In the genomic region with DNA sequence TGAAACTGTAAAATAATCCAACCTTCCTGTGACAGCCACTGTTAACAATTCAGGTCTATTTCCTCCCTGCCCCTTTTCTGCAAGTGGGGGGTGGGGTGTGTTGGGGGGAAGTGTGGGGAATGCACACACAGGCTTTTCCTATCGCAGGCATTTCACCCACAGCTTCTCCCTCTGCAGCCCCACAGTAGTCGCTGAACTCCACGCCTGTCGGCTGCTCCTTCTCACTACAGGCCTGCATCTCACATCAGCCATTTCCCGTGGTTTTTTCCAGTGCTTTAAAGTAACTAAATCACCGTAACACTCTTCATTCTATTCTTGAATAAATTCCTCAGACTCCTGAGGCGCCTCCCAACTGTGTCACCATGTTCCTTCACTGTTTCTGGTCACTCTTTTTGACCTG, we compare ENCODE assay signal across 7 mouse cellular contexts. TPM values are rescaled to one million over a fixed set of nuclear protein-coding genes. Genes with fewer than 3 reads are reported as not detected.
DNase-seq lines count a peak whose midpoint lies in the region; ATAC-seq and TF ChIP-seq lines count a peak whose summit lies in the region.

No protein-coding gene starts in this region.

- peaks cover 29% of the 10 kb centered on the region for H3K4me1 ChIP-seq in lung, postnatal 0 days (ENCODE audit: insufficient read depth, low read depth, low read length)
- H3K4me1 ChIP-seq in forebrain, postnatal 0 days (ENCODE audit: insufficient read depth): peaks cover 16% of the 10 kb centered on the region
- H3K4me1 ChIP-seq in limb, embryonic 14.5 days (ENCODE audit: control insufficient read depth, insufficient read depth, low read length): peaks cover 36% of the 10 kb centered on the region

- TF ChIP-seq POLR2A in limb, embryonic 14.5 days (IDR thresholded peaks at IDR 0.05; ENCODE audit: borderline replicate concordance, extremely low read depth, insufficient read depth, insufficient read length): no peak

- DNase-seq in lung, postnatal 0 days (ENCODE audit: low spot score): no peak
- no peak for DNase-seq in lung, adult 18-20 months
- no peak for DNase-seq in forebrain, postnatal 0 days
- DNase-seq in limb, embryonic 14.5 days (ENCODE audit: low spot score): no peak
- no peak for DNase-seq in adrenal gland, postnatal 10 days
- DNase-seq in right cerebral cortex, adult 2 months (ENCODE audit: low spot score in 2 of 2): no peak

- H3K27me3 ChIP-seq in lung, postnatal 0 days (replicated peaks; ENCODE audit: insufficient read depth, low read length): no peaks in the 10 kb centered on the region
- no peaks in the 10 kb centered on the region for H3K27me3 ChIP-seq in forebrain, postnatal 0 days (ENCODE audit: insufficient read depth, low read length)
- no peaks in the 10 kb centered on the region for H3K27me3 ChIP-seq in limb, embryonic 14.5 days (ENCODE audit: control insufficient read depth, insufficient read depth, low read length)

- no peak overlapping the region for H3K9ac ChIP-seq in lung, postnatal 0 days (replicated peaks; ENCODE audit: low read depth)
- no peak overlapping the region for H3K9ac ChIP-seq in forebrain, postnatal 0 days
- no peak overlapping the region for H3K9ac ChIP-seq in limb, embryonic 14.5 days (ENCODE audit: low read depth, low read length, severe bottlenecking)

- peak overlapping the region; percentile 25; the same call in 1 of the 2 replicates for H3K4me2 ChIP-seq in lung, postnatal 0 days (replicated peaks; ENCODE audit: low read depth, low read length)
- H3K4me2 ChIP-seq in forebrain, postnatal 0 days (ENCODE audit: low read depth): peak overlapping the region; percentile 29; the same call in 1 of the 2 replicates
- H3K4me2 ChIP-seq in limb, embryonic 14.5 days (replicated peaks; ENCODE audit: low read depth, low read length, severe bottlenecking): peak overlapping the region; percentile 24; the same call in 1 of the 2 replicates

- no peaks in the 10 kb centered on the region for H3K9me3 ChIP-seq in lung, postnatal 0 days (ENCODE audit: low read length)
- no peaks in the 10 kb centered on the region for H3K9me3 ChIP-seq in forebrain, postnatal 0 days (ENCODE audit: low read length)
- no peaks in the 10 kb centered on the region for H3K9me3 ChIP-seq in limb, embryonic 14.5 days (ENCODE audit: control insufficient read depth, low read length)

- no peak for TF ChIP-seq CTCF in lung, postnatal 0 days (IDR thresholded peaks at IDR 0.05)
- no peak for TF ChIP-seq CTCF in forebrain, postnatal 0 days (IDR thresholded peaks at IDR 0.05; ENCODE audit: low read depth)

- 0 out of 2 replicates have a peak, but pooled peaks have one; percentile 9 for ATAC-seq in lung, postnatal 0 days
- peak; percentile 64; the same call in 1 of the 2 replicates for ATAC-seq in forebrain, postnatal 0 days
- ATAC-seq in limb, embryonic 14.5 days (ENCODE audit: low FRiP score, low read depth): 0 out of 2 replicates have a peak, but pooled peaks have one; percentile 19
- no peak for ATAC-seq in granulocyte monocyte progenitor cell, adult 5-6 weeks (replicated peaks; ENCODE audit: poor library complexity, severe bottlenecking)

- peak overlapping the region; percentile 70 for H3K27ac ChIP-seq in lung, postnatal 0 days (ENCODE audit: low read length)
- no peak overlapping the region for H3K27ac ChIP-seq in forebrain, postnatal 0 days (ENCODE audit: low read depth, low read length)
- 0 out of 2 replicates have a peak overlapping the region, but pooled peaks have one; percentile 3 for H3K27ac ChIP-seq in limb, embryonic 14.5 days (replicated peaks; ENCODE audit: low read depth, low read length)

- TF ChIP-seq EP300 in lung, postnatal 0 days (IDR thresholded peaks at IDR 0.05): no peak

- H3K4me3 ChIP-seq in lung, postnatal 0 days (ENCODE audit: low read depth, low read length): no peak overlapping the region
- no peak overlapping the region for H3K4me3 ChIP-seq in forebrain, postnatal 0 days (ENCODE audit: low read depth, low read length)
- H3K4me3 ChIP-seq in limb, embryonic 14.5 days (replicated peaks; ENCODE audit: low read length): no peak overlapping the region

- H3K36me3 ChIP-seq in lung, postnatal 0 days (ENCODE audit: insufficient read depth, low read length): no peaks in the 10 kb centered on the region
- H3K36me3 ChIP-seq in forebrain, postnatal 0 days (ENCODE audit: insufficient read depth): no peaks in the 10 kb centered on the region
- H3K36me3 ChIP-seq in limb, embryonic 14.5 days (ENCODE audit: control insufficient read depth, insufficient read depth, low read length): no peaks in the 10 kb centered on the region

- WGBS in lung, postnatal 0 days: 16% methylated on average over 7 of the region's 7 CpGs
- 19% methylated on average over 7 of the region's 7 CpGs for WGBS in forebrain, postnatal 0 days
- 13% methylated on average over 7 of the region's 7 CpGs for WGBS in limb, embryonic 14.5 days

RNA-seq across cellular contexts. Expression of gene Shb, which starts 17.9 kb away (rescaled TPM):
- 7.1 and 8.8 TPM in 2 replicates for polyA plus RNA-seq in lung, postnatal 0 days (2015; fragmentation: Nextera tagmentation; extraction: Ambion mirVana)
- 26.7 and 32.6 TPM in 2 replicates for total RNA-seq in forebrain, postnatal 0 days (2014; rRNA removed)
- 8.5 and 8.6 TPM in 2 replicates for polyA plus RNA-seq in forebrain, postnatal 0 days (2015; fragmentation: Nextera tagmentation; extraction: Ambion mirVana)
- polyA plus RNA-seq in limb, embryonic 14.5 days (2012; rRNA removed): 19.0 and 20.9 TPM in 2 replicates
- 9.2 and 10.6 TPM in 2 replicates for polyA plus RNA-seq in limb, embryonic 14.5 days (2014; fragmentation: Nextera tagmentation; extraction: Ambion mirVana)
- total RNA-seq in granulocyte monocyte progenitor cell, adult 5-6 weeks (2014; fragmentation: Nextera tagmentation): 0.49 and 1.1 TPM in 2 replicates
- 0.72 and 2.2 TPM in 2 replicates for total RNA-seq in granulocyte monocyte progenitor cell, adult 5-6 weeks (2017)
- 10 to 100 TPM; 40.4 to 72.5 TPM for total RNA-seq in adrenal gland, postnatal 10 days (2021)
